Mouse (Mus musculus): ENCODE measurements around the gene Supt5.

GRCm38 (mm10) chr7:28371514-28371989 lies 33.0 kb upstream of the Supt5 start:
- TF ChIP-seq POLR2A (IDR thresholded peaks at IDR 0.05; ENCODE audit: control insufficient read depth, low read depth, low read length) = no peak
- TF ChIP-seq CTCF (IDR thresholded peaks at IDR 0.05; ENCODE audit: control insufficient read depth, insufficient read depth, insufficient replicate concordance, low read depth, low read length) = no peak

All from testis, adult 2 months (tissue).